In genomic region chr7:25706578-25707170, GRCm38 (mm10) we compare ENCODE assay signal across 1 mouse cellular context.
A peak's percentile ranks its signal among the peaks of the same experiment; 100 is the strongest.
TF ChIP-seq lines count a peak whose summit lies in the region.

No protein-coding gene starts in this region.

TF ChIP-seq in CH12.LX, 34 proteins besides CTCF, POLR2A, EP300 and RAD21:
- TF ChIP-seq MAFK (IDR thresholded peaks at IDR 0.05; ENCODE audit: insufficient replicate concordance, low read length) (no peak), IRF4 (IDR thresholded peaks at IDR 0.05; ENCODE audit: low read depth, low read length) (peak; percentile 59), SMC3 (IDR thresholded peaks at IDR 0.05; ENCODE audit: low read depth, low read length) (no peak), MAZ (IDR thresholded peaks at IDR 0.05; ENCODE audit: low read depth, low read length) (peak; percentile 35; the same call in 1 of the 2 replicates), ELF1 (IDR thresholded peaks at IDR 0.05; ENCODE audit: low read depth, low read length) (no peak), UBTF (IDR thresholded peaks at IDR 0.05; ENCODE audit: low read depth, low read length) (no peak), BHLHE40 (IDR thresholded peaks at IDR 0.05; ENCODE audit: low read depth, low read length) (0 out of 2 replicates have a peak, but pooled peaks have one; percentile 6)
TF ChIP-seq in CH12.LX: peak in this region for 3.
